ENCODE assay signal across 15 mouse cellular contexts in the genomic region with DNA sequence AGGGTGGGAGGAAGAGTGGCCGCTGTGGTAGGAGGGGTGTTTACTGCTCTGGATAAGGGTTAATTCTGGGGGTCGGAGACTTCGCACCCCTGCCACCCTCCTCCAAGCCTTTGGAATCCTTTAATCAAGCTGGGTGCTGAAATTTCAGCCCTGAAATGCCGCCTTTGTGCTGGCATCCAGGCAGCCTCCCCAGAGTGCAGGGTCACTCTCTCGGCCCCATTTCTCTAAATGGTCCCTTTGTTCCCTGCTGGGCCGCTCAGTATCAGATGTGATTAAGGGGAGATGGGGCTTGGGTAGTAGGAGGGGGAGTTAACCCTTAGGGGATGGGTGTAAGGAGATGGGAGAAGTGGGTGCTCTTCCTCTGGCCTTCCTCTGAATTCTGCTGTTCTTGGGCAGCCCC. TPM values are rescaled to one million over a fixed set of nuclear protein-coding genes. Genes with fewer than 3 reads are reported as not detected.
DNase-seq lines count a peak whose midpoint lies in the region; ATAC-seq and TF ChIP-seq lines count a peak whose summit lies in the region.
"Had no signal": no experiment of that assay in that cellular context is flagged by ENCODE, and none has a peak within 500 bp of the region (broad histone marks: within the 10 kb centered on the region; RNA-seq: fewer than 3 reads in every experiment).

No protein-coding gene starts in this region.

- no peaks in the 10 kb centered on the region for H3K27me3 ChIP-seq in embryonic facial prominence, embryonic 13.5 days
- H3K27me3 ChIP-seq in hindbrain, embryonic 14.5 days (ENCODE audit: control insufficient read depth, insufficient read depth, low read length) = no peaks in the 10 kb centered on the region
- no peaks in the 10 kb centered on the region for H3K27me3 ChIP-seq in midbrain, embryonic 15.5 days (replicated peaks)
- H3K27me3 ChIP-seq in liver, postnatal 0 days (ENCODE audit: insufficient read depth, low read length) = no peaks in the 10 kb centered on the region
- H3K27me3 ChIP-seq: liver, embryonic 13.5 days had no signal

- H3K27ac ChIP-seq in gastrocnemius, adult 2 months = 0 out of 2 replicates have a peak overlapping the region, but pooled peaks have one; percentile 16
- H3K27ac ChIP-seq in embryonic facial prominence, embryonic 13.5 days = peak overlapping the region; percentile 80
- H3K27ac ChIP-seq in hindbrain, embryonic 14.5 days = peak overlapping the region; percentile 79; the same call in 1 of the 2 replicates
- peak overlapping the region; percentile 68 for H3K27ac ChIP-seq in midbrain, embryonic 15.5 days
- no peak overlapping the region for H3K27ac ChIP-seq in liver, postnatal 0 days (ENCODE audit: low read depth)
- H3K27ac ChIP-seq: heart, embryonic 15.5 days; liver, embryonic 13.5 days had no signal

- no peaks in the 10 kb centered on the region for H3K9me3 ChIP-seq in embryonic facial prominence, embryonic 13.5 days
- H3K9me3 ChIP-seq in hindbrain, embryonic 14.5 days (ENCODE audit: control insufficient read depth, low read length) = no peaks in the 10 kb centered on the region
- H3K9me3 ChIP-seq in midbrain, embryonic 15.5 days = no peaks in the 10 kb centered on the region
- H3K9me3 ChIP-seq in liver, postnatal 0 days (ENCODE audit: low read length) = no peaks in the 10 kb centered on the region
- H3K9me3 ChIP-seq: G1E; heart, embryonic 15.5 days; liver, embryonic 13.5 days had no signal

- DNase-seq in gastrocnemius, adult 2 months = no peak
- DNase-seq in gastrocnemius, postnatal 4 days (ENCODE audit: low spot score in 2 of 2) = no peak
- DNase-seq in hindbrain, embryonic 14.5 days (ENCODE audit: low spot score) = no peak
- DNase-seq in thymus, postnatal 14 days = no peak
- DNase-seq in liver, postnatal 0 days = no peak
- DNase-seq in ovary, postnatal 14 days (ENCODE audit: low spot score) = no peak
- DNase-seq: gastrocnemius, postnatal 10 days; kidney, adult 9 months; liver, embryonic 13.5 days; spleen, adult 18-20 months had no signal

- H3K9ac ChIP-seq in embryonic facial prominence, embryonic 13.5 days = no peak overlapping the region
- no peak overlapping the region for H3K9ac ChIP-seq in hindbrain, embryonic 14.5 days
- no peak overlapping the region for H3K9ac ChIP-seq in midbrain, embryonic 15.5 days
- no peak overlapping the region for H3K9ac ChIP-seq in liver, postnatal 0 days (replicated peaks)
- H3K9ac ChIP-seq: heart, embryonic 15.5 days; liver, embryonic 13.5 days had no signal

- TF ChIP-seq CTCF in gastrocnemius, adult 2 months (IDR thresholded peaks at IDR 0.05) = no peak
- TF ChIP-seq CTCF in liver, postnatal 0 days (IDR thresholded peaks at IDR 0.05; ENCODE audit: low read depth) = no peak

- no peak for TF ChIP-seq EP300 in liver, postnatal 0 days (IDR thresholded peaks at IDR 0.05; ENCODE audit: low read depth)

- intact Hi-C loops in gastrocnemius, adult 2 months (cut with DNase I) = no loop called here

- H3K36me3 ChIP-seq in embryonic facial prominence, embryonic 13.5 days = peaks cover 52% of the 10 kb centered on the region
- H3K36me3 ChIP-seq in hindbrain, embryonic 14.5 days (replicated peaks; ENCODE audit: control insufficient read depth, insufficient read depth) = peaks cover 43% of the 10 kb centered on the region
- H3K36me3 ChIP-seq in midbrain, embryonic 15.5 days (replicated peaks) = peaks cover 7% of the 10 kb centered on the region; the same call in 1 of the 2 replicates
- peaks cover 20% of the 10 kb centered on the region for H3K36me3 ChIP-seq in liver, postnatal 0 days (replicated peaks; ENCODE audit: insufficient read depth, low read length)

- ATAC-seq in embryonic facial prominence, embryonic 13.5 days (ENCODE audit: insufficient number of reproducible peaks, insufficient read depth, low FRiP score, low TSS enrichment, low read depth) = no peak
- no peak for ATAC-seq in hindbrain, embryonic 14.5 days (ENCODE audit: low FRiP score)
- ATAC-seq in midbrain, embryonic 15.5 days (replicated peaks) = no peak
- ATAC-seq in liver, postnatal 0 days = no peak

- no peak overlapping the region for H3K4me2 ChIP-seq in embryonic facial prominence, embryonic 13.5 days
- no peak overlapping the region for H3K4me2 ChIP-seq in hindbrain, embryonic 14.5 days (replicated peaks)
- H3K4me2 ChIP-seq in midbrain, embryonic 15.5 days = no peak overlapping the region
- no peak overlapping the region for H3K4me2 ChIP-seq in liver, postnatal 0 days (ENCODE audit: low read depth, low read length)
- H3K4me2 ChIP-seq: heart, embryonic 15.5 days; liver, embryonic 13.5 days had no signal

- WGBS in embryonic facial prominence, embryonic 13.5 days = 32% methylated on average over 6 of the region's 6 CpGs
- WGBS in hindbrain, embryonic 14.5 days = 47% methylated on average over 6 of the region's 6 CpGs
- WGBS in midbrain, embryonic 15.5 days = 49% methylated on average over 6 of the region's 6 CpGs
- 79% methylated on average over 6 of the region's 6 CpGs for WGBS in liver, postnatal 0 days (ENCODE audit: insufficient replicate concordance)

- H3K4me1 ChIP-seq in embryonic facial prominence, embryonic 13.5 days = peaks cover 14% of the 10 kb centered on the region
- H3K4me1 ChIP-seq in hindbrain, embryonic 14.5 days (replicated peaks; ENCODE audit: control insufficient read depth, insufficient read depth, low read length) = peaks cover 14% of the 10 kb centered on the region; the same call in 1 of the 2 replicates
- peaks cover 8% of the 10 kb centered on the region for H3K4me1 ChIP-seq in midbrain, embryonic 15.5 days
- H3K4me1 ChIP-seq in liver, postnatal 0 days (ENCODE audit: insufficient read depth) = no peaks in the 10 kb centered on the region

- no peak overlapping the region for H3K4me3 ChIP-seq in gastrocnemius, adult 2 months
- no peak overlapping the region for H3K4me3 ChIP-seq in embryonic facial prominence, embryonic 13.5 days
- H3K4me3 ChIP-seq in hindbrain, embryonic 14.5 days (replicated peaks; ENCODE audit: low read length) = no peak overlapping the region
- H3K4me3 ChIP-seq in midbrain, embryonic 15.5 days = no peak overlapping the region
- H3K4me3 ChIP-seq in liver, postnatal 0 days (ENCODE audit: low read depth, low read length) = no peak overlapping the region
- H3K4me3 ChIP-seq: heart, embryonic 15.5 days; liver, embryonic 13.5 days had no signal

RNA-seq across cellular contexts. Expression of a gene that starts 11.7 kb away (rescaled TPM):
- 1 to 10 TPM; 1.1 to 1.2 TPM for total RNA-seq in gastrocnemius, adult 2 months (2021)
- 1 to 10 TPM in 1 of 2 experiments, under 1 TPM in 1; 0.96 to 1.6 TPM for total RNA-seq in gastrocnemius, postnatal 4 days (2021)
- 9.7 and 10.2 TPM in 2 replicates for polyA plus RNA-seq in embryonic facial prominence, embryonic 13.5 days (2015; fragmentation: Nextera tagmentation; extraction: Ambion mirVana)
- 18.3 and 19.1 TPM in 2 replicates for polyA plus RNA-seq in hindbrain, embryonic 14.5 days (2014; fragmentation: Nextera tagmentation; extraction: Ambion mirVana)
- polyA plus RNA-seq in midbrain, embryonic 15.5 days (2015; fragmentation: Nextera tagmentation; extraction: Ambion mirVana) = 15.1 and 19.1 TPM in 2 replicates
- polyA plus RNA-seq in liver, postnatal 0 days (2015; fragmentation: Nextera tagmentation; extraction: Ambion mirVana) = 0.72 and 1.2 TPM in 2 replicates
- total RNA-seq: megakaryocyte, adult 5-6 weeks had no signal

RNA-seq across cellular contexts. Expression of a gene that starts 11.9 kb away (rescaled TPM):
- total RNA-seq in gastrocnemius, adult 2 months (2021) = 10 to 100 TPM; 61.0 to 87.7 TPM
- 10 to 100 TPM; 72.2 to 92.4 TPM for total RNA-seq in gastrocnemius, postnatal 4 days (2021)
- 348 and 353 TPM in 2 replicates for polyA plus RNA-seq in embryonic facial prominence, embryonic 13.5 days (2015; fragmentation: Nextera tagmentation; extraction: Ambion mirVana)
- polyA plus RNA-seq in hindbrain, embryonic 14.5 days (2014; fragmentation: Nextera tagmentation; extraction: Ambion mirVana) = 273 and 298 TPM in 2 replicates
- 229 and 243 TPM in 2 replicates for polyA plus RNA-seq in midbrain, embryonic 15.5 days (2015; fragmentation: Nextera tagmentation; extraction: Ambion mirVana)
- polyA plus RNA-seq in liver, postnatal 0 days (2015; fragmentation: Nextera tagmentation; extraction: Ambion mirVana) = 129 and 130 TPM in 2 replicates

RNA-seq across cellular contexts. Expression of a gene that starts 12.3 kb away (rescaled TPM):
- under 1 TPM; 0.71 to 0.81 TPM for total RNA-seq in gastrocnemius, adult 2 months (2021)
- total RNA-seq in gastrocnemius, postnatal 4 days (2021) = 10 to 100 TPM; 11.6 to 13.7 TPM
- 8.0 and 11.6 TPM in 2 replicates for polyA plus RNA-seq in embryonic facial prominence, embryonic 13.5 days (2015; fragmentation: Nextera tagmentation; extraction: Ambion mirVana)
- polyA plus RNA-seq in hindbrain, embryonic 14.5 days (2014; fragmentation: Nextera tagmentation; extraction: Ambion mirVana) = 8.9 and 10.3 TPM in 2 replicates
- 2.9 TPM in 2 replicates for polyA plus RNA-seq in midbrain, embryonic 15.5 days (2015; fragmentation: Nextera tagmentation; extraction: Ambion mirVana)
- 0.07 and 0.08 TPM in 2 replicates for polyA plus RNA-seq in liver, postnatal 0 days (2015; fragmentation: Nextera tagmentation; extraction: Ambion mirVana)
- total RNA-seq: megakaryocyte, adult 5-6 weeks had no signal
- polyA plus RNA-seq: G1E had no signal

RNA-seq across cellular contexts. Expression of a gene that starts 44.0 kb away (rescaled TPM):
- 10 to 100 TPM; 11.2 to 14.5 TPM for total RNA-seq in gastrocnemius, adult 2 months (2021)
- total RNA-seq in gastrocnemius, postnatal 4 days (2021) = 10 to 100 TPM; 26.5 to 29.4 TPM
- 12.8 and 13.8 TPM in 2 replicates for polyA plus RNA-seq in embryonic facial prominence, embryonic 13.5 days (2015; fragmentation: Nextera tagmentation; extraction: Ambion mirVana)
- 12.9 and 14.3 TPM in 2 replicates for polyA plus RNA-seq in hindbrain, embryonic 14.5 days (2014; fragmentation: Nextera tagmentation; extraction: Ambion mirVana)
- polyA plus RNA-seq in midbrain, embryonic 15.5 days (2015; fragmentation: Nextera tagmentation; extraction: Ambion mirVana) = 13.9 and 15.8 TPM in 2 replicates
- 0.92 and 1.3 TPM in 2 replicates for polyA plus RNA-seq in liver, postnatal 0 days (2015; fragmentation: Nextera tagmentation; extraction: Ambion mirVana)
